Mouse (Mus musculus) adrenal gland, postnatal 25 days (tissue): ENCODE measurements around the gene Tubd1. TPM values are rescaled to one million over a fixed set of nuclear protein-coding genes. Genes with fewer than 3 reads are reported as not detected.

ENCODE experiments used
- DNase-seq: peaks from one replicate; pipeline ENCODE4 v3.0.0; 2021; ENCODE audit warnings: mixed read lengths
- total RNA-seq: library from RNA; stranded (reverse); gene quantifications from 2 replicates; pipeline ENCODE4 v1.2.3, GENCODE M21; 2021

Tubd1 gene
- total RNA-seq, 1 experiment from 2014 or later: 10.5 TPM

GRCm38 (mm10) chr11:86568425-86568824 is 23.6 kb downstream of the Tubd1 start:
- no peak for DNase-seq

DNA sequence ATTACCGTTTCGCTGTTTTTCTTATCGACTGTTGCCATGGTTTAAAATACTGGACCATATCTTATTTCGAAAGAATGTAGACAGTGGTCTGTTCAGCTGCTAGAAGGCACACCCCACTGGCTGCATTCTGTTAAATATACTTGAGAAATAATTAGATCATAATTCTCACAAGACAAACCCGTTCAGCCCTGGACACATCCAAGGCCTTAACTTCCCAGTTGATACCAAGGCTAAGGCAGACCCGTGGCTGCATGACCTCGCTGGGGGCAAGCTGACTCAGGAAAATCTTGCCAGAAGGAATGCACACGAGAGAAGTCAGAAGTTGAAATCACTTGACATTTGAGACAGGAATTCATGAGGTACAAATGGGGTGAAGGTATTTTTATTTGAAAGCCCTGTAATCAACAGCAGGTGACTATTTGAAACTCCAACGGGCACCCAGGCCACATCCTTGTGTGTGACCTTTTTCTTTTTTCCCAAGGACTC is 25.5 kb downstream of the Tubd1 start:
- peak; percentile 42 for DNase-seq

GRCm38 (mm10) chr11:86571047-86571855 is 26.5 kb downstream of the Tubd1 start:
- no peak for DNase-seq

DNA sequence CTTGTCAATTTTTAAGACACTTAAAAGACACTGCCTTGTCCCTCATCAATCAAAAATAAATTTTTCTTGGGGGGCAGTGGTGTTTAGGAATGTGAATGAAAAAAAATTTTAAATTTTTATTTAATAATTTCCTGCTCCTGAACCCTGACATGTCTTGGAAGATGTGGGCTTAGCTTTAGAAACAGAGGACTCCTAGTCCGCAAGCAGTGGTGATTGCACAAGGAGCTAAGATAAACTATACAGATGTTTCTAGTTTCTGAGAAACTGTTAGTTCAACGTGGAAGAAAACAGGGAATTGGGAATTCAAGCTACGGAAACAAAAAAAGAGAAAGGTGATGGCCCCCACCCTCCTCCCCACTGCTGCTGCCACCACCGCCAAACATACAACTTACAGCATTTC is 27.1 kb downstream of the Tubd1 start:
- DNase-seq: no peak

DNA sequence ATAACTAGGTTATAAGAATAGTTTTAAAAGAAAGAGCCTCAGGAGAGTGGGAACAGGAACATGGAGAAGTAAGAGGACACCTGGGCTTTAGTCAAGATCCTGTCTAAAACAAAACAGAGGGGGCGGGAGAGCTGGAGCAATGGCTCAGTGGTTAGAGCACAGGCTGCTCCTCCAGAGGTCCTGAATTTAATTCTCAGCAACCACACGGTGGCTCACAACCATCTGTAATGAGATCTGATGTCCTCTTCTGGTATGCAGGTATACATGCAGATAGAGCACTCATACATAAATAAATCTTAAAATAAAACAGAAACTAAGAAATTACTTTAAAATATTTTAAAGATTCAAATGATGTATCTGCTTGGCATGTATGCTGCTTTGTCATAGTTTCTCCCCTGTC is 27.8 kb downstream of the Tubd1 start:
- no peak for DNase-seq

DNA sequence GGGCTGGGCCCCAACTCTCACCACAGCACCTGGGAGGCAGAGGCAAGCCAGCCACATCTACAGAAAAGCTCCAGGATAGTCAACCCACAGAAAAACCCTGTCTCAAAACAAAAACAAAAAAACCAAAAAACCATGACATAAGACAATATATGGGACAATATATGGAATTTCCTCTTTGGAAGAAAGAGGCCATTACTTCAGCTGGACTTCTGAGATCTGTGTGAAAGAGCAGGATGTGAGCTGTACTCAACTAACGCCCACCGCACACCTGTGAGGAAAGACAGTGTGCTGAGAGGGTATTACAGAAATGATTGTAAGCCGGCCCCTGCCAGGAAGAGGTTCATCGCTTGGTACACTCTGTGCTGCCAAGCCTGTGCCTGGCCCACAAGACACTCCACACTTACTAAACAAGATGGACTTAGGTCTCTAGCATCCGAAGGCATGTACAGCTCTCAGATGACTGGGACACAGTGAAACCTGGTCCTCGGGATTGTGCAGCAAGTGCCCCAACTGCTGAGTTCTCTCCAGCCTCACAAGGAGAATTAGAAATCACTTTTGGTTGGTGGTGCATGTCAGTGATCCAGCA is 28.9 kb downstream of the Tubd1 start:
- DNase-seq: no peak

DNA sequence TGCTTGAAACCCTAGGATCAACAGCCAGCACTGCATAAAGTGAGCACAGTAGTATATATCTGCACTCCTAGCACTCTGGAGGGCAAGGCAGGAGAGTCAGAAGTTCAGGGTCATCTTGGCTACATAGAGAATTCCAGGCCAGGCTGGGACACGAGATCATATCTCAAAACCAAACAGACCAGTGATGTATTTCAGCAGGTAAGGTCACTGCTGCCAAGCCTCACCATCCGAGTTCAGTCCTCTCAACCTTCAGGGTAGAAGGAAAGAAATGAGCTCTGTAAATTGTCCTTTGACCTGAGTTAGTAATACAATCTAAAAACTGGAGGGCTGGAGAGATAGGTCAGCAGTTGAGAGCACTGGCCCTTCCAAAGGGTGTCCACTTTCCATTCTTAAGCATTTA is 29.6 kb downstream of the Tubd1 start:
- no peak for DNase-seq

DNA sequence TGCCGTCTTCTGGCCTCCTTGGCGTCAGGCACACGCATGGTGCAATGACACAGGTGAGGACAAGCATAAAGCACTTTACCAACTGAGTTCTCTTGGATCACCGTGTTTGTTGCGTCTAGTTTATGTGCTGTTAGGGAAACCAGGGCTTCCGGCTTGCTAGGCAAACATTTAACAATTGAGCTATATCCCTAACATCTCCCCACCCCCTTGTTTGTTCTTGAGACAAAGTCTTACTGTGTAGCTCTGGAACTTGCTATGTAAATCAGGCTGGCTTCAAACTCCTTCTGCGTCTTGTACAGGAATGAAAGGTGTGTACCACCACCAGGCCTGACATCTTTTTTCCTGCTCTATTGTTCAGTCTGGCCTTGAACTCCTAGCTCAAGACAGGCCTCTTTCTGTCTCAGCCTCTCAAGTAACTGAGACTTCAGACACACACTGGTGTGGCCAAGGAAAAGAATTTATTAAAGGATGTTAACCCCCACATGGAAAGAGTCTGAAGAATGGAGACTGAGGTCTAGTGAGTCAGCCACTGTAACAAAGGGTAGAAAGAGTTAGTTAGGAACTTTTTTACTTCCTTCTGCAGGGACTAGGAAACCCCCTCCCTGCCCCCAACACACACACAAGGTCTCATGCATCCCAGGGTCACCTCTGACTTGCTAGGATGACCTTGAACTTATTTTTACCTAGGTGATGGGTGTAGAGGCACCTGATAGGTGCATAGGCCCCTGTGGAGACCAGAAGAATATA is 31.0 kb downstream of the Tubd1 start:
- no peak for DNase-seq

DNA sequence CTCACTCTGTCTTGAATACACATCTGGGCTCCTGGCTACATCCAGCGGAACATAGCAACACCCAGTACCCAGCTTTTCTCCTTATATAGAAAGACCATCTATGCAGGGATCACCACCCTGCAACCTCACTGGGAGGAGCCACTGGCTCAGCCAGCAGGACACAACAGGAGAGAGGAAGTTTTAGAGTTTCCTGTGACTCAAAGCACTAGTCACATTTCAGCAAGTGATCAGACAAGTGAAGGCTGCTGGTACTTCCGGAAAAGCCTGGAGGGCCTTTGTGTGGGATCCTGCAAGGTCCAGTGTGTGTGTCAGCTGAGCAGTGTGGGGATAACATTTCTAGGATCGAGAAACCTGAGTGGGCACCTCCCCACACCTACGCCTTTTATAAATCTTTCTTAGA is 32.4 kb downstream of the Tubd1 start:
- DNase-seq: no peak

DNA sequence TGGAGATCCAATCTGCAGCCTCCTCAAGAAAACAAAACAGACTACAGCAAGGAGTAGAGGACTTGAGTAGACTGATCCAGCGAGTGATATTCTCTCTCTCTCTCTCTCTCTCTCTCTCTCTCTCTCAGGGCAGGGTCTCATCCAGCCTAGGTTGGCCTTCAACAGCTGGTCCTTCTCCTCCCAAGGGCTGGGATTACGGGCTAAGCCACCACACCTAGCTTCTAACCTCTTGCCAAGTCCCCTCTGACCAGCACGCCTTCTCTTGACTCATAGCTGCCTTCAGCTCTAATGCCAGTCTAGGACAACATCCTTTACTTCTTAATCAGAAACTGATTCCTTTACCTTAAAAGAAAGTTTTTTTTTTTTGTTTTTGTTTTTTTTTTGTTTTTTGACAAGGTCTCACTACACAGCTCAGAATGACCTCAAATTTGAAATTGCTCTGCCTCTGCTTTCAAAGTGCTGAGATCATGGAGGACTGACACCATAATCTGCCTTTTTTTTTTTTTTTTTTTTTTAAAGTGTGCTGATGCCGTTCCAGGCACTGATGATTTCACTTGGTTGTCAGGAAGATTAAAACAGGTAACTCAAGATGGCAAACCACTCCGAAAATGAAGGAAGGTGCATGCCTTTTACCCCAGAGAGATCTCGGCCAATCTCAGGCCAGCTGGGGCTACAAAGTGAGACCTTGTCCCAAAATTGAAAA is 33.5 kb downstream of the Tubd1 start:
- no peak for DNase-seq

- DNase-seq: peak; percentile 65
These were observed 34.3 kb downstream of the Tubd1 start for GRCm38 (mm10) chr11:86578809-86579730.

DNA sequence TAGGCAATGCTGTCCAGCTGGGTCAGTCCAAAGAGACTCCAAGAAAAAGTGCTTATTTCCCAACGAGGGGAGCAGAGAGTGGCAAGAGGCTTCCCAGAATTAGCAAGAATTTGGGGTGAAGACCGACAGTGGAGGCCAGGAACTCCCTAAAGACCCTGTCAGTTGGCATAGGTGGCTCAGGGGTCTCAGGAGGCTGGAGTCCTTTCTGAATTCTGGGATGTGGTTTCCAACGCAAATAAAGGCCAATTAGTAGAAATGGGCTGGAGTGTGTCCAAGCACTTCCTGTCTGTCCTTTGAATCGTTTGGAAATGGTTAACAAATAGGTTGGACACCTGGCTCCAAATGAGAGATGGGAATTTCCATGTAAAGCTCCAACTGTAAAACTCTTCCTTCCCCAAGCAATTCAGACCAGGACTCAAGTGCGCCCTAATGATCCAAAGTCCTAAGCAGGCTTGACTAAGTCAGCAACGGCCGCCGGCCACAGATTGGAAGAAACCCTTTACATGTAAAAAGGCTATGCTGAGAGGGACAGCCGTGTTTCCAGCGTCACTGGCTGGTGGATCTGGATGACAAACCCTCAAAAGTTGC is 35.0 kb downstream of the Tubd1 start:
- no peak for DNase-seq

- no peak for DNase-seq
These were observed 35.7 kb downstream of the Tubd1 start for GRCm38 (mm10) chr11:86580319-86581113.

GRCm38 (mm10) chr11:86581250-86581753 is 36.5 kb downstream of the Tubd1 start:
- DNase-seq: no peak

GRCm38 (mm10) chr11:86581943-86582542 is 37.3 kb downstream of the Tubd1 start:
- no peak for DNase-seq

- no peak for DNase-seq
These were observed 37.9 kb downstream of the Tubd1 start for GRCm38 (mm10) chr11:86582543-86583260.

- no peak for DNase-seq
These were observed 38.6 kb downstream of the Tubd1 start for GRCm38 (mm10) chr11:86583313-86583825.
